Mouse (Mus musculus) liver, adult 2 months (tissue): Measurements from ENCODE around the gene Sptssb. TPM values are rescaled to one million over a fixed set of nuclear protein-coding genes. Genes with fewer than 3 reads are reported as not detected.
A peak's percentile ranks its signal among the peaks of the same experiment; 100 is the strongest.

Experiments
- DNase-seq: peaks from one replicate; pipeline ENCODE4 v3.0.0-alpha.2; 2011; ENCODE audit warnings: low read depth, low spot score; ENCODE audit errors: extremely low read depth
- H3K27ac ChIP-seq: fragments of 200-500 bp; replicated peaks from 2 replicates; pipeline ENCODE4 v1.5.1; 2012; ENCODE audit warnings: low read depth, mild to moderate bottlenecking, control low read depth, inconsistent platforms, low read length; ENCODE audit not compliant: insufficient read depth
- H3K27me3 ChIP-seq: fragments of 200-500 bp; 2 replicates; pipeline ENCODE4 v1.6.1; 2012; ENCODE audit warnings: mild to moderate bottlenecking, moderate library complexity, low read length, inconsistent platforms; ENCODE audit not compliant: control insufficient read depth, insufficient read depth
- H3K36me3 ChIP-seq: fragments of 200-500 bp; 2 replicates; pipeline ENCODE4 v1.6.1; 2012; ENCODE audit warnings: low read length, inconsistent platforms; ENCODE audit not compliant: control insufficient read depth, insufficient read depth
- H3K4me1 ChIP-seq: fragments of 200-500 bp; 2 replicates; pipeline ENCODE4 v1.6.1; 2011; ENCODE audit warnings: low read length; ENCODE audit not compliant: control insufficient read depth, insufficient read depth
- H3K4me3 ChIP-seq: fragments of 200-500 bp; 2 replicates; pipeline ENCODE4 v1.5.1; 2011; ENCODE audit warnings: low read depth, mild to moderate bottlenecking, control low read depth, low read length, moderate library complexity; ENCODE audit not compliant: insufficient read depth
- H3K79me2 ChIP-seq: fragments of 200-500 bp; 2 replicates; pipeline ENCODE4 v1.6.1; 2012; ENCODE audit warnings: inconsistent platforms, mild to moderate bottlenecking, low read length, moderate library complexity; ENCODE audit not compliant: control insufficient read depth, insufficient read depth
- H3K9ac ChIP-seq: fragments of 200-500 bp; 2 replicates; pipeline ENCODE4 v1.6.1; 2012; ENCODE audit warnings: low read depth, mild to moderate bottlenecking, control low read depth, inconsistent platforms, low read length
- CTCF ChIP-seq: fragments of 200-500 bp; IDR thresholded peaks from 2 replicates; pipeline ENCODE4 v1.5.1; 2011; ENCODE audit warnings: low read depth, low read length, control low read depth
- POLR2A ChIP-seq: fragments of 200-500 bp; IDR thresholded peaks from 2 replicates; pipeline ENCODE4 v1.6.1; 2011; ENCODE audit warnings: low read length, control low read depth; ENCODE audit not compliant: insufficient read depth; ENCODE audit errors: extremely low read depth
- WGBS: fragments of 180-500 bp; shearing (Covaris S2); methylation state at CpG from one replicate; pipeline ENCODE4 v1.1.7; 2018; 5-methylcytosine and 5-hydroxymethylcytosine counted together
- polyA plus RNA-seq: library from polyadenylated mRNA; depleted of rRNA; stranded (reverse); fragments of >200 nt; gene quantifications from 2 replicates; pipeline ENCODE4 v1.2.3, GENCODE M21; 2012; rRNA removed
- total RNA-seq: library from RNA; depleted of rRNA; stranded (reverse); fragments of >200 nt; gene quantifications from 2 replicates; pipeline ENCODE4 v1.2.3, GENCODE M21; 2014; rRNA removed

Sptssb gene
- total and polyA plus RNA-seq, 2 experiments, result 0.18 to 0.64 TPM

GRCm38 (mm10) chr3:69779246-69779796 is 80.4 kb downstream of the Sptssb start:
- Histone ChIP-seq H3K36me3 (no peaks in the 10 kb centered on the region), H3K27ac (no peak overlapping the region), H3K27me3 (no peaks in the 10 kb centered on the region), H3K79me2 (no peaks in the 10 kb centered on the region), H3K4me1 (peaks cover 4% of the 10 kb centered on the region; the same call in 1 of the 2 replicates), H3K9ac (no peak overlapping the region), H3K4me3 (no peak overlapping the region)
- DNase-seq, result peak; percentile 83
- no peak for TF ChIP-seq CTCF
- TF ChIP-seq POLR2A, result no peak
- 21% methylated on average over 4 of the region's 4 CpGs for WGBS

GRCm38 (mm10) chr3:69773356-69773755 is 86.4 kb downstream of the Sptssb start:
- WGBS, result 69% methylated on average over 4 of the region's 4 CpGs
- no peaks in the 10 kb centered on the region for H3K79me2 ChIP-seq

More at GRCm38 (mm10) chr3:69773356-69773755, 86.4 kb downstream of the Sptssb start:
- H3K27ac ChIP-seq, result no peak overlapping the region
- H3K27me3 ChIP-seq, result no peaks in the 10 kb centered on the region
- DNase-seq, result no peak
- no peak for TF ChIP-seq POLR2A
- no peak for TF ChIP-seq CTCF
- H3K9ac ChIP-seq, result no peak overlapping the region
- no peak overlapping the region for H3K4me3 ChIP-seq
- no peaks in the 10 kb centered on the region for H3K36me3 ChIP-seq
- no peaks in the 10 kb centered on the region for H3K4me1 ChIP-seq

Other genes with a start within 250 kb of the Sptssb start
- 18.3 and 26.3 TPM in 2 replicates for gene Nmd3, start 138.0 kb downstream of the Sptssb start, total RNA-seq
- 50.0 and 70.3 TPM in 2 replicates for gene Nmd3, start 138.0 kb downstream of the Sptssb start, polyA plus RNA-seq
- gene Otol1, start 147.7 kb upstream of the Sptssb start, total RNA-seq, result not detected in 2 replicates
- gene Otol1, start 147.7 kb upstream of the Sptssb start, polyA plus RNA-seq, result not detected in 2 replicates